Mouse (Mus musculus) thymus, adult 18-20 months (tissue): ENCODE measurements around the gene Anks1b.

Source experiments
- DNase-seq, 2 experiments: peaks; one replicate each; pipeline ENCODE4 v3.0.0; 2022; ENCODE audit warnings: mixed read lengths in 2 of 2

Gene Anks1b

DNA sequence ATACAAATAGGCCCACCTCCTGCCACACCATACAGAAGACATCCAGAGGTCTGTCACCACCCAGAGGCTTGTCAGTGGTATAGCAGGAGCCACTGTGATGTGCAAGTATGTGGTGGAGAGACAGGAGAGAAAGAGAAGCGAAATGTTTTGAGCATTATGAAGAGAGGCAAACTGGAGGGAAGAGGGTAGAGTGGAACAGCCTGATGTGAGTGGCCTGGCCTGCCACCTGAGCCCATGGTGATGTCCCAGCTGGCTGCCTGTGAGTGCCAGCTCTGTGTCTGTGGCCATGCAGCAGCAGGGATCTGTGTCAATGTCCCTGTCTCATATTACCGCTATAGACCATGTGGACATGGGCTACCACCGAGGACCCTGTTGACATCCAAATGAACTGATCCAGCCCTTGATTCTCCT is 102.1 kb downstream of the Anks1b start:
- no peak for DNase-seq

DNA sequence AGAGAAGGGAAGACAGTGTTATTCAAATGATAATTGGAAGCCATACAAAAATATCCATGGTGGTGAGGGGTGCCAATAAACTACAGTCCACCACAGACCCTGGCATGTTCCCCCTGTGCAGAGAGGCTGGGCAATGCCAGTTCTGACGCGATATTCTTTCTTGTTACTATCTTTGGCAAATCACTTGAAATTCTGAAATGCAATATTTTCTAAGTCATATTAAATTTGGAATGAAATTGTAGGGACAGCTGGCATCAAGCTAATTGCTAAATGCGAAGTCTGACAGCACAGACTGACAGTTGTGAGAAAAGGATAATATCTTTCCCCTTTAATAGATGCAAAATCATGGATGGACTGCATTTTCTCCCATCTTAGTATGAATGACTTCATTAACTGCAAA is 103.3 kb downstream of the Anks1b start:
- DNase-seq, result no peak

DNA sequence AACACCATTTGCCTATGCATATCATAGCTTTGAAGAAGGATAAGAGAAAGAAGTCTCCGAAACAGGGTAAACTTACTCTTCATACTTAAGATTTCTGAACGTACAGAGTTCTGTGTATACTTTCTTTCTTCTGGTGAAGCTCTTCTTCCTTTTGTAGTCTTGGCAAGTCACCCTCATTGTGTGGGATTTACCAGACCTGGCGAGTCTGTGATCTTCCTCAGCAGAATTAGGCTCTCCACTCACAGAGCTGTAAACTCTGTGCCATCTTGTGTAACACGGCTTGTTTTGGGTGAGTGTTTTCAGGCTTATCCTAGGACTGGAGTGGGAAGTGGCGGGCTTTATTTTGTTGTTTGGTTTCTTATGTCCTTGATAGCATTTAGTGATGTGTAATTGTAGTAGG is 120.9 kb downstream of the Anks1b start:
- DNase-seq, result no peak

DNA sequence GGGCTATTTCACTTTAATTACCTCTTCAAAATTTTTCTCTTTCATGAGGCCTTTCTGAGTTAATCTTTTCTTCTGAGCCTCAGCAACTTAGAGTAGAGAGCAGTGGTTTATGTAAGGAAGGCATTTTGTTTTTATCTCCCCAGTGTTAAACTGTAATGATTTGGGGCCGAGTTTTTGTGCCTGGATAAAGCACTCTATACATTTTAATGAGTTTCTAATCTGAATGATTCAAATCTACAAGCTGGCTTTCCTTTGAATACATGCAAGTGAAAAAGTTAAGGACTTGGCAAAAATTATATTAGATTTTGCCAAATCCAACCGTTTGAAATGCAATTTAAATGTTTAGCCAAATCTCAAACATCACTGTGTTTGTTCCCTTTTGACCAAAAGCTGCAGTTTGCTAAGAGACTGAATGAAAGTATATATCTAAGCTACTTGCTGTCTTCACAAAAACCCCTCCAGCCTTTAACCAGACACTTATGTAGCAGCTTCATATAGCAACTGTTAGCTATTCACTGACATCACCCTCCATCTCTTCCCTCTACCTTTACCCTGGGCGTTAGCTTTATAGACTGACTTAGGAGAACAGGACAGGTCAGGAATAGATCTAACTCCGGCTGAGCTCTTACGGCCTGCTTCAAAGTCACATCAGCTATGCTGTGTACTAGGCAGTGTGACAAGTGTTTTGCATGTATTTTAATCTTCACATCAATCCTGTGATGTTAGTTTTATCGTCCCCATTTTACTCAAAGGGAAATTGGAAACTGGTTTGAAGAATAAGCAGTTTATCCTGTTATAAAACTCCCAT is 122.5 kb downstream of the Anks1b start:
- DNase-seq, result no peak

DNA sequence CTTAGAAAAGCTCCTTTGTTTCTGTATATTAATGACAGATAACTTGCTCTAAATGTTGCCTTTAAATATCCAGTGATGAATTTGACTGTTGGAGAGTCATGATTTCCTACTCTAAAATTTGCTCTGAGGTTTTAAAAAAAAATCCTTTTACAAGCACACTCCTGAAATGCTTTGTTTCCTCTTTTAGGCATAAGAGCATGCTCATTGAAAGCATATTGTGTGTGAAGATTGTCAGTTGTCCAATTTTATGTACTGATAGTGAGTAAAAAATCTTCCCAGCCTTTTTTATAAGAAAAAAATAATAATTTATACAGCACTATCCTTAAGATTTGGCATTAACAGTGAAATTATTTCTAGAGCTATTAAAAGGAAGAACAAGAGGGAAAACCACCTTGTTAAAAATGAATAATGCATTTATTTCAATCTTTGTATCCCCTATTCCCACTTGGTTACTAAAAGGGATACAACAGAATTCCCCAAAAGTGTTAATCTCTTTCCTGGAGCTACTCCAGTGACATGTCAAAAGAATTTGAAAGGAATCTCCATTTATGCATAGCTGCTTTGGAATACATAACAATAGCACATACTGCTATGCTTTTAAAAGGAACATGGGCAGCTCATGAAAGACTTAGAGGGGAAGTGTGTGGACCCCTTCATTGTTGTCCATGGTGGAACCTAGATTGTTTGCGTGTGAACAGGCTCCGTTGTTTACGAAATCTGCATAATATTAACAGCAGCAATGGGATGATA is 130.8 kb downstream of the Anks1b start:
- no peak for DNase-seq

DNA sequence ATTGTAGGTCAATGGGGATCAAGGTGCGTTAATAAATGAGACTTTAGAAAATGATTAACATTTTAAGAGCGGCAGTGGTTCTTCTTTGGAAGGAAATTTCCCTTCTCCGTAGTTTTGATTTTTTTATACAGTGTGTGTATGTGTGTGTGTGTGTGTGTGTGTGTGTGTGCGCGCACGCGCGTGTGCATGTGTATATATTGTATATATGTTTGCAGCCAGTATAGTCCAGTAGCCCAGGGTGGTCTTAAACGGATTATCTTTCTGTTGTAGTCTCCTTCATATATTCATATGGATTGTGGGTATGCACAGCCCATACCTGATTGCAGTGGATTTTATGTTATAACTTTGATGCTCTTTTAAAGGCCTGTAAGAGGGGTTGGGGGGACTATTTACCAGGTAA is 131.6 kb downstream of the Anks1b start:
- DNase-seq, result no peak

DNA sequence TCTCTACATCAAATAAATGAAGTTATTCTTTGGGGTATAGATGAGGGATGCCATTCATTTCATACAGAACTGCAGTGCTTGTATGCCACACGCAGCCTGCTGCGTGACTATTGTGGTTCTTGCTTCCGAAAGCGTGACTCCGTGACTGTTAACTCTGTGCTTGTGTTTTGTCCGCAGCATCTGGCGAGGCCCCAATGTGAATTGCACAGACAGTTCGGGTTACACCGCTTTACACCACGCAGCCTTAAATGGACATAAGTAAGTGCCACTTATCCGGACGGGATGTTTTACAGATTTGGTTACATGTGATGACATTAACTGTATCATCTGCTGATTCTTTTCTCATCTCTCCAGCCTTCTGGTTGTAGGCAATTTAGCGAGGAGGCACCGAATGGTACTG is 159.7 kb downstream of the Anks1b start:
- no peak for DNase-seq

DNA sequence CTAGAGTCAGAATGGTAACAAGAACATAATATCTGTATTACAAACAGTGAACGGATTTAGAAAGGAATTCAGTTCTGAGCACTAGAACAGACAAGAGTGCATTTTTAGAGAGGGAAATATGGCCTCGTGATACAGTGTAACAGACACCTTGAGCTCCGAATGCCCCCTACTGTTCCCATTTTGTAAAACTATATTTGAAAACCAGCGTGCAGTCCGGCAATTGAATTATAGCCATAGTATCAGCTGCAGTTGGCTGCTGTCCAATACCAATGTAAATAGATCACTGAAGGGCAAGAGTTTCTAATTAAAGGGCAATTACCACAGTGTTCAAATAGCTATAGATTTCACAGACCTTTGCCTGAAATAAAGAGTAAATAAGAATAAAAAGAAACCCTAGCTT is 170.0 kb downstream of the Anks1b start:
- DNase-seq, result no peak

DNA sequence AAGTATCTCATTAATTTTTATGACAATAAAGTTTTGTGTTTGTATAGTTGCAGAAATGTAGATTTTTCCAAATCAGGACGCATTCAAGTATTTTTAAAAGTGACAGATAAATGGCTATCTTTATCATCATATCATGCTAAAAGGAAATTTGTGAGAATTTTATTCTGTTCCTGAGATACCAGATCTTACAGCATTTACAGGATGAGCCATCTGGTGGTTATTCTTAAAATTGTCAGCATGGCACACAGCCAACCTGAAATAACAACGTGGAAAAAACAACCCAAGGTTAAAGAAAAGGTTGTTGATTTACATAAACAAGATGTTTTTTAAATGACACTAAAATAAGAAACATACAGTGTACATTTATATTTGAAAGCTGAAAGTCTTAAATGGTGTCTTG is 170.5 kb downstream of the Anks1b start:
- no peak for DNase-seq

DNA sequence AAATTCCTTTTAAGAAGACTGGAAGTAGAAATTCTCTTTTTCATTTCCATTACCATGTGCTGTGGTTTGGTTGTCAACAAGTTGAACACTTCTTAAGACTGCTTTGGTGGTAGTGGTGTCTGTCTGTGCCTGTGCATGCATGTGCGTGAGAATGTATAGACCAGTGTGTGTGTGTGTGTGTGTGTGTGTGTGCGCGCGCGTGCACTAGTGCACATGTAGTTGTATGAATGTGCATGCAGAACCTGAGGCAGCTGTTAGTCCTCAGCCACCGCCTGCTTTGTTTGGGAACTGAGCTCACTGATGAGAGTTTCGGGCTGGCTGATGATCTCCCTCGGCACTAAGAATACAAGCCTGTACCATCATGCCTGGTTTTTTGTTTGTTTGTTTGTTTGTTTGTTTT is 170.9 kb downstream of the Anks1b start:
- no peak for DNase-seq

DNA sequence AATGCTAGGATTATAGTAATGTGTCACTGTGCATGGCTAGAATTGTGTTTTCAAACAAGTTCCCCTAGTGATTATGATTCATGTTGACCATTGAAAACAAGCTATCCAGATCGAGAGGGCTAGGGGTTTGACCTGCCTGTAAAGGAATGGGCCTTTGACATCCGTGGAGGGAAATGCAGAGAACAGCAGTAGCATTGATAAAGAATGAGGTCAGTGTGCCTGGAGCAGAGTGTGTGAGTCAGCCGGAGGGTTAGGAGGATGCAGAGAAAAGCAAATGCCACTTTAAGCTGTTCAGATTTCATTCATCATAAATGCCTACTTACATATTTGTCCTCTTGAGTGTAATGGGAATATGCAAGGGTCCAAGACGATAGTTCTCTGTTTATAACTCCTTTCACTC is 195.3 kb downstream of the Anks1b start:
- DNase-seq, result no peak

DNA sequence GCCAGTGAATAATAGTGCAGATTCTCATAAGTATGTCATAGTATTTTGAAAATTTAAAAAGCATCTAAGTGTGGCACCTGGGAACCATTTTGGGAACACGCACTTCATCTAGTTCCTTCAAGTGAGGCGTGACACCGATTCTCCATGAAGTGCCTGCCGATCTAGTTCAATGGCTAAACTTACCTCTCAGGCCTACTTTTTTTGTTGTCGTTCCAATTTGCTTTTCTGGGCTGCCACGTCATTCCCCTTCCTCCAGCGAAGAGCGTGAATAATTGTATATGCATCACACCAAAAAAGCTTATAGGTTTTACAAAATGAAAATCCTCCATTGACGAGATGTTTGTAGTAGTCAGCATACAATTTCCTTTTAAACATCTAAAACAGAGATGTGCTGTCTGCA is 204.6 kb downstream of the Anks1b start:
- DNase-seq, result no peak

DNA sequence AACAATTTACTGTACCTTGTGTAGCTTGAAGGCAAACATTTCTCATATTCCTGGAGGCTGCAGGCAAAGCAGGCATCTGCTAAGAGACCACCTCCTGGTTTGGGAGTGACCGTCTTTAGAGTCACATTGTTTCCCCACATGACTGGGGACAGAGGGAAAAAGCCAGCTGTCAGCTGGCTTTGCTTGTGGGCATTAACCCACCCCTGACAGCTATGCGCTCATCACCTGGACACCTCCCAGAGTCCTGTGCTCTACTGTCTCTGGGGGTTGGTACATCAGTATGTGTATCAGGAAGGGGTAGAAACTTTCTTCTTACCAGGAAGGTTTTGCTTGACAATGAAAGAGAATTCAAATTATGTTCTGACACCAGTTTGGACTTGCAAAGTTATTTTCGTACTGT is 207.8 kb downstream of the Anks1b start:
- no peak for DNase-seq

DNA sequence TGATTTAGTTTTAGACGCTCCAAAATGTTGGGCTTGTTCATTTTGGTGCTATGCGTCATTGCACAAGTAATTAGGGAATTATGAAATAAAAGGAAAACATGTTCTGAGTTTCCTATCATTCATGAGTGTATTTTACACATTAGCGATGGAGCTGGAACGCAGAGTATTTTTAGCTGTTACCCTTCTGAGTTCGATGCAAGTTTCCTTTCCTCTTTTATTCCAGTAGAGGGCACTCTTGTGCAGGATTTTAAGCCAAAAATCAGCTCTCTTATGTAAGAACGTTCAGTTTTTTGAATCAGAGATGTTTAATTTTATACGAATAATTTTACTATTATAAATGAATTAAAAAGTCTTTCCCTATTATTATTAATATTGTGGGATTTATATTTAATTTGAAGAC is 208.3 kb downstream of the Anks1b start:
- DNase-seq, result no peak

DNA sequence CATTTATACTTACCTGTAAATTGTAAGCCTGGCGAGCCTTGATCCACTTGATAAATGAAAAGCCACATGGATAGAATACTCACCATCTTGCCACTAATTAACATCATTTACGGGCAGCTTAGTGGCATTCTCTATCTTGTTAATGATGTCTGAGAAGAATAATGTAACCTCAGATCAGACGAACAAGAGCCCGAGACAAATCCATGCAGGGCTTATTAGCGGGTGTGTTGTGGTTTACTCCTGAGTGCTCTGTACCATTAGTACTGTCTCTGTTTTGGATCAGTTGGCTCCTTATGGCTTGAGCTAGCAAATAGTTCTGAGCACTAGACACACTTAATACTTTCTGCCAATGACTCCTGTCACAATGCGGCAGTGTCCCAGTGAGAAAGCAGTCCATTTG is 220.6 kb downstream of the Anks1b start:
- no peak for DNase-seq

DNA sequence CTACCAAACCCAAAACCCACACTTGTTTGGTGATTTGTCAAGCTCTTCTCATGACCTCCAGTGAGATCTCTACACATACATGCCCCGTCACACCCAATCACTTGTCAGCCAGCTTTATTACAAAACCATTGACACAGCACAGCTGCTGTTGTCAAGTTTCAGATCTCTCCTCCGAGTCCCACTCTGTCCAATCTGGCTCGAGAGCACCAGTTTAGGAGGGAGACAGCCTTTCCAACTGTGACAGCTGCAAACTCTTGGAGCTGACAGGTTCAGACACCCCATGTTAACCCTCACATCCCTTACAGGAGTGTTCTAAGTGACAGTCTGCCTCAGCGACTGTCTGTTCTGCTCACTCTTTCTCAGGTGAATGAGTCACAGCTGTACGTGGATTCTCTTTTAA is 239.4 kb downstream of the Anks1b start:
- no peak for DNase-seq

DNA sequence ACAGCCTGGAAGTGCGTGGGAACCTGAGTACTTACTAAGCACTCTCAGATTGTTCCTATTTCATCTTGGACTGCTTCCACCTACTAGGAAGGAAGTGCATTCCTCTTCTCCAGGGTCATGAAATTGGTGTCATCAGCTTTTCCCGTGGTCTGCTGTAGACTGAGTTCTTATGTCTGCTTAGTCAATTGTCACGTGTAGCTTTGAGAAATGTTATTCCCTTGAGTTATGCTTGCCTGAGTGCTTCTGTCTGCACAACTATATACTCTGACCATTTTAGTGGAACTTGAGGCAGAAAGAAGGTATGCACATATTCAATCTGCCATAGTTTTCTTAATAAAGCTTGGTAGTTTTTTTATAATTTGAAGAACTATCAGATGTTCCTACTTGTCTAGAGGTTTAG is 243.6 kb downstream of the Anks1b start:
- DNase-seq, result no peak

DNA sequence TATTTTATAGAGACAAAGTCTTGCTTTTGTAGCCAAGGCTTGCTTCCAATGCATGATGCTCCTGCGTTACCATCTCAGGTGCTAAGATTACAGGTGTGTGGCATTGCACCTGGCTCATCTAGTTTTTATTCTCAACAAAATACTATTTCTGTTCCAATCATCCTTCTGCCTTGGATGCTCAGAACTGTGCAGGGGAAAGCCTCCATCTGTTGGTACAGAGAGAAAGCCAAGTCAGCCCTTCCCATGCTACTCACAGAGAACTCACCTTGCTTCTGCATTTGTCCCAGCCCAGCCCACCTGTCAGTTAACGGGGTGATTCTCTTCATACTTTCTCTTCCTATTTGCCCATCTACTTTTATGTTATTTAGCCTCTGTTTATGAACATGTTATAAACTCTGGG is 244.5 kb downstream of the Anks1b start:
- no peak for DNase-seq

DNA sequence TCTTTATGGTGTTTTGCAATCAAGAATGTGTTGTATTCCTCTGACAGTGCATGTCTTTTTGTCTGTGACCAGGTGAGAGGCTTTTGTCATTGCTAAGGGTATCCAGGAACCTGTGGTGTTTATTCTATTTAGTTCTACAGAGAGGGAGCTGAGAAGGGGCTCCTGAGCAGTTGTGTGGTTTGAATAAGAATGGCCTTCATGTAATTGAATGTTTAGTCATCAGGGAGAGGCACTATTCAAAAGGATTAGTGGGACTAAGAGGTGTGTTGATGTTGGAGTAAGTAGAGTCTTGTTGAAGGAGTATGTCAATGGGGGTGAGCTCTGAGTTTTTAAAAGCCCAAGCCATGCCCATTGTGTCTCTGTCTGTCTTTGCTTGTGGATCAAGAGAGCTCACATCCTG is 264.2 kb downstream of the Anks1b start:
- no peak for DNase-seq

DNA sequence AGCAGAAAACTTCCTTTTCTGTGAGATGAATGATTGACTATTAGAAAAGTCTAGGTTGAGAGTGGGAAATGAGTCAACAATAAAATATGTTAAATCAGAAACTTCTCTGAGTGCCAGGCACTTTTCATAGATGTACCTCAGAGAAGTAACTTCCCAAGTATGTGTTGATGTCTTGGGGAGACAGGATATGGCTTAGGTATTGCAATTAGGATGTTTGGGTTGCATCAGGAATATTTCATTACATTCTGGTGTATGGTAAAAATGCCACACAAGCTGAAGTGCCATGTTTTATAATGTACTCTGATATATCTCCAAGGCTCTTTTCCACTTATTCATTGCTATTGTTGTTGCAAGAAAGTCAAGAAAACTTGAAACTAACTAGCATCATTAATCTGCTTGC is 267.6 kb downstream of the Anks1b start:
- DNase-seq, result no peak

DNA sequence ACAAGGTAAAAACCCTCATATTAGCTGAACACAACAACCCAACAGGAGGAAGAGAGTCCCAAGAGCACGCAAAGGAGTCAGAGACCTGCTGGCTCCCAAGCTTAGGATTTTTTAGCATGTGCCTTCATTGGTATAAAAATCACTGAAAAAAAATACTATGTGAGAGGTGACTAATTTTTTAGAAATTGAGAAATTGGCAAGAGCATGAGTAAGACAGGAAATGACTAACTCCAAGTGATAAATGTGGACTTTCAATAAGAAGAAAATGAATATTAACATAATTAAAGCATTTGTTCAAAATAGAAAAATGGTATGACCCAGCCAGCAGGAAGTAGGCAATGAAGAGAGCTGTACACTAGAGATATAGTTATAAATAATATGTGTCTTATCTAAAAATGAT is 271.1 kb downstream of the Anks1b start:
- DNase-seq, result no peak

DNA sequence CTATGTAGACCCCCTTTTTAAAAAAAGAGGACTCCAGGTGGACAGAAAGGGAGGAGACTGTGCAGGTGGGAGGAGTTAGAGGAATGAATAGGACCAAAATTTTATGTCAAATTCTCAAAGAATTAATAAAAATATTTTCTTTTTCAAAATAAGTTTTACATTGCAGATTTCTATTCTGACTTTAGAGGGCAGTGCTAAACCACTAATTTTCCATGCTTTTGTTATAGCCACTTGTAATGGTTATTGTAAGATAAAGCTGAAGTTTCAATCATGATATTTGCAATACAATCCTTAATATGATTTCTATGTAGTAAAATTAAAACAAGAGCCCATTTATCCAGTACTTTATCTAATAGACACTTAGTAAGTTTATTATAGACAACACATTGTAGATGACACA is 278.2 kb downstream of the Anks1b start:
- DNase-seq, result no peak

DNA sequence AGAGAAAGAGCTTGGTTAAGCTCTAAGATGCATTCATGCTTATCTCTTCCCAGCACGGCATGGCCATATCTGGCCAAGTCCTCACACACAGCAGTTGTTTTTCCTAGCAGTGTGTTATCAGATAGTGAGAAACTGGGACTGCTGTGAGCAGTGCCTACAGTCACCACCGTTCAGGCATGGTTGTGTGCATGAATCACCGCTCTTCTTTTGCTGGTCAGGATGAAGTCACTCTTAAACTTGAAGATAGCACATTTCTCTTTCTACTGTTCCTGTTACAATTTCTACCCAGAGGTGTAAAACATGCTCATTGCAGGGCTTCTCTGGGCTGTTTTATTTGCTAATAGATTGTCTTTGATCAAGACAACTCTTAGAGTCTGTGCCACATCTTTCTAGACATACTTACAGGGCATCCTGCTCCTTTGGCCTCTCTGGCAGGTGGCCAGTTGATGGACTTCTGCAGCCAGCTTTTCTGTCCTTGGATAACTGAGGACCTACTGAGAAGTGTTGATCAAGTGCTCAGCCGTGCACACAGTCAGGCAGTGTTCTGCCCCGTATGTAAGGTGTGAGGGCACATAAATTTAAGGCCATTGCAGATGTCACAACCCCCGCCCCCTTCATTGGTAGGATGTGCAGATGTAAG is 296.8 kb downstream of the Anks1b start:
- no peak for DNase-seq

DNA sequence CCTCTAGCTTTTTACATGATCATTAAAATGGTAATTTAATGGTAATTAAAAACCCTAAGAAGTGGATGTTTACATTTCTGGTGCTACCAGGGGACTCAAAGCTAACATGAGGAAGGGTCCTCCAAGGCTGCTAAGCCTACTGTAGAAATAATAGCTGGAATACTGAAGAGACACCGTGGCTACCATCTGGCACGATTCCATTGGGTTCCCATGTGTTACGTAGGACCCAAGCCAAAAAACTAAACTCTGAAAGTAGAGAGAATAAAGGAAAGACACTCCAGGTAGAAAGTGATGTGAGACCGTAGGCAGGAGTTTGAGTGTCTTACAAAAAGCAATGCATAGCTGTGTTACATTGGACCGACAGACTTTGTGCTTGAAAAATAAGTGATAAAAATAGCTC is 317.1 kb downstream of the Anks1b start:
- no peak for DNase-seq
